Mouse (Mus musculus): Measurements from ENCODE around the gene Srebf1. TPM values are rescaled to one million over a fixed set of nuclear protein-coding genes. Genes with fewer than 3 reads are reported as not detected.

Gene Srebf1
- polyA plus RNA-seq, 1 experiment = 49.2 TPM

DNA sequence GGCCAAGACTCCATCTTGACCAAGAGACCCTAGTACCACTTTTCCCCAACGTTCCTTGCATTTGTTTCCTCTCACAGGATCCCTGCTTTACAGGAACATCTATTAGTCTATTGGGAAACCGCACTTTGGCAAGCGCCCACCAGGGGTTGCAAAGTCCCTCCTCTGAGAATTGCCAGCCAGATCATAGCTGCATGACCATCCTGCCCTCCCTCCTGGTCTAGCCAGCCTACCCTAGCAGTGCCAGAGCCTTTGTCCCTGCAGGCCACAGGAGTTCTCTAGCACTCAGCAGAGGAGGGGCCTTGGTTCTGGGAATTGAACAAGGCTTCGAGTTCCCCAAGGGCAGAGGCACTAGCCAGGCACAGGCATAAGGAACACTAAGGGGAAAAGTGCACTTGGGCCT is 2.3 kb upstream of the Srebf1 start:
- Histone ChIP-seq H3K4me1 (ENCODE audit: control insufficient read depth, insufficient read depth, low read length) (peaks cover 33% of the 10 kb centered on the region), H3K4me3 (ENCODE audit: insufficient read depth, low read length) (no peak overlapping the region), H3K27ac (ENCODE audit: insufficient read depth, low read depth, low read length) (no peak overlapping the region)
- no peak for TF ChIP-seq POLR2A (IDR thresholded peaks at IDR 0.05; ENCODE audit: borderline replicate concordance, low read depth, low read length)
- TF ChIP-seq CTCF (IDR thresholded peaks at IDR 0.05; ENCODE audit: low read depth, low read length) = no peak

DNA sequence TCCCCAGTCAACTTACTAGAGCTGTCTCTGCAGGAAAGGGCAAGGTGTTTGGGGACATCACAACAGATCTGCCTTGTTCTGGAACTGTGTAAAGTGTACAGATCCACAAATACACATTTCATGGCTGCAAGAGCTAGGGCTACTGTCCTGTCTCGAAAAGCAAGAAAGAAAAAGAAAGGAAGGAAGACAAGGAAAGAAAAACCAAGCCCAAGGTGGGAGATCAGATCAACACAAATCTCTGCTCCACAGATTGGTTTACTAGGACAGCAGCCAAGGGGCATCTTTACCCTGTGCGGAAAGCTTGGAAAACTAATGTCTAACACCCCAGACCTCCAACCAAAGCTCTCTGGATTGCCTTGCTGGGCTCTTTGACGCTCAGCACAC is 304 bp downstream of the Srebf1 start:
- Histone ChIP-seq H3K4me1 (ENCODE audit: control insufficient read depth, insufficient read depth, low read length) (peaks cover 46% of the 10 kb centered on the region), H3K4me3 (ENCODE audit: insufficient read depth, low read length) (peak overlapping the region; percentile 67), H3K27ac (ENCODE audit: insufficient read depth, low read depth, low read length) (peak overlapping the region; percentile 84)
- no peak for TF ChIP-seq POLR2A (IDR thresholded peaks at IDR 0.05; ENCODE audit: borderline replicate concordance, low read depth, low read length)
- TF ChIP-seq CTCF (IDR thresholded peaks at IDR 0.05; ENCODE audit: low read depth, low read length) = no peak

DNA sequence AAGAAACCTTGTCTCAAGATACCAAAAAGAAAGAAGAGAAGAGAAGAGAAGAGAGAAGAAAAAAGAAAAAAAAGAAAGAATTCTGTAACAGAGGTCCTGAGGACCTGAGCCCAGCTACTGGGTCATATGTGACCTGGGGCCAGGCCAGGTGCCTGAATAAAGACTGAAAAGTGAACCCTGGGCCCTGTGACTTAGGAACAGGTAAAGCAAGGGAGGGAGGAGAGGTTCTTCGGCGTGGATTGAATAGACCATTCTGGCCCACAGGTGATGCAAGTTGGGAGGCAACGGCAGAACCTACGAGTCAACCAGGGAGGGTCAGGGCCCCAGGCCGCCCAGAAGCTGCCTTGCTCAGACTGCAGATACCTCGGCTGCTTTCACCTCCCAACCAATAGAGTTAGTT is 956 bp downstream of the Srebf1 start:
- TF ChIP-seq CTCF (IDR thresholded peaks at IDR 0.05; ENCODE audit: low read depth, low read length) (no peak), POLR2A (IDR thresholded peaks at IDR 0.05; ENCODE audit: borderline replicate concordance, low read depth, low read length) (no peak)
- H3K4me1 ChIP-seq (ENCODE audit: control insufficient read depth, insufficient read depth, low read length) = peaks cover 52% of the 10 kb centered on the region
- H3K4me3 ChIP-seq (ENCODE audit: insufficient read depth, low read length) = peak overlapping the region; percentile 67
- H3K27ac ChIP-seq (ENCODE audit: insufficient read depth, low read depth, low read length) = no peak overlapping the region; the same call in 1 of the 2 replicates

DNA sequence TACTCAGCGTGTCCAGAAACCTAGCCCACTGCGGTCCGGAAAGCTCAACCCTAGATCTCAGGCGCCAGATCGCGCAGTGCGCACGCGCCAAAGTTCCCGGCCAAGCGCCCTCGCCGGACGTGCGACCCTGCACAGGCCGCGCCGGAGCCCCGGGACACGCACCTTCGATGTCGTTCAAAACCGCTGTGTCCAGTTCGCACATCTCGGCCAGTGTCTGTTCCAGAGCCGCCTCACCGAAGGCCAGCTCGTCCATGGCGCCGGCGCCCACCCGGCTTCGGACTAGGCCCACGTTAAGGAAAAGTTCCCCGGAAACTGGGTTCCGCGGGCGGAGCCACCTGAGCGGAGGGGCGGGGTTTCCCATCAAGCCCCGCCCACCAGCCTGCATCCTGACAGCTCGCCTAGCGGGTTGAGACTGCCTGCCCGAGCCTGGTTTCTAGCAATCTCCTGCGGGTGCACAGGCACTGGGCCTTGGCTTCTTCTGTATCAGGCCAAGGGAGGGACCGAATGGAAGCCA is 2.0 kb downstream of the Srebf1 start:
- Histone ChIP-seq H3K4me3 (ENCODE audit: insufficient read depth, low read length) (peak overlapping the region; percentile 82), H3K4me1 (ENCODE audit: control insufficient read depth, insufficient read depth, low read length) (peaks cover 52% of the 10 kb centered on the region), H3K27ac (ENCODE audit: insufficient read depth, low read depth, low read length) (peak overlapping the region; percentile 81)
- TF ChIP-seq POLR2A (IDR thresholded peaks at IDR 0.05; ENCODE audit: borderline replicate concordance, low read depth, low read length) (no peak), CTCF (IDR thresholded peaks at IDR 0.05; ENCODE audit: low read depth, low read length) (no peak)

DNA sequence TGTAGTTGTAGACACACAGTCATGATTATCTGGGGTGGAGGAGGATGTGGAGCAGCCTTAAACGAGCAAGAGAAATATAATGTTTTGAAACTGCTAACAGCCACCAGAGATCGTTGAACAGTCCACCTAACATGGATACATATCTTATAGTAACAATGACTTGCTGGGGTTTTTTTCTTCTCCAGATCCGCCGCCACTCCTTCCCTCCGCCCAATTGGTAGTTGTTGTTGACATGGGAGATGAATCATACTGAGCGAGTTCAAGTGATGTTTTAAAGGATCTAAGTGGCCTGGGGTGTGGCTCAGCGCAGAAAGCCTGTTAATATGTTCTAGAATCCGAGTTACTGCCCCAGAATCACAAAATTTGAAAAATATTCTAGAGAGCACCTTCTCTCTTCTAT is 2.8 kb downstream of the Srebf1 start:
- Histone ChIP-seq H3K27ac (ENCODE audit: insufficient read depth, low read depth, low read length) (peak overlapping the region; percentile 81), H3K4me3 (ENCODE audit: insufficient read depth, low read length) (peak overlapping the region; percentile 82), H3K4me1 (ENCODE audit: control insufficient read depth, insufficient read depth, low read length) (peaks cover 46% of the 10 kb centered on the region)
- TF ChIP-seq POLR2A (IDR thresholded peaks at IDR 0.05; ENCODE audit: borderline replicate concordance, low read depth, low read length) (no peak), CTCF (IDR thresholded peaks at IDR 0.05; ENCODE audit: low read depth, low read length) (no peak)

DNA sequence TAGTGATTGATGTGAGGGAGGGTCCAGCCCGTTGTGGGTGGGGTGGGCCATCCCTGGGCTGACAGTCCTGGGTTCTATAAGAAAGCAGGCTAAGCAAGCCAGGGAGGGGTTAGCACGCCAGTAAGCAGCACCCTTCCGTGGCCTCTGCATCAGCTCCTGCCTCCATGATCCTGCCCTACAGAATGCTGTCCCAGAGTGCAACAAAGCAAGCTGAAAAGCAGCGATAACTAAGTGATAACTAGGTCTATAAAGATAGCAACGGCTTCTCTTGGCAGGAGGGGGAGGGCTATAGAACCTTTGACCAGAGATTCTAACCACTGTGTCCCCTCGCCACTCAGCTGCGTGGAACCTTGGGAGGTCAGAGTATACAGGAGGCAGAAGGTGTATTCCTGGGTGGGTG is 4.9 kb downstream of the Srebf1 start:
- no peak for TF ChIP-seq CTCF (IDR thresholded peaks at IDR 0.05; ENCODE audit: low read depth, low read length)
- no peak for TF ChIP-seq POLR2A (IDR thresholded peaks at IDR 0.05; ENCODE audit: borderline replicate concordance, low read depth, low read length)
- H3K27ac ChIP-seq (ENCODE audit: insufficient read depth, low read depth, low read length) = no peak overlapping the region
- no peak overlapping the region for H3K4me3 ChIP-seq (ENCODE audit: insufficient read depth, low read length)
- H3K4me1 ChIP-seq (ENCODE audit: control insufficient read depth, insufficient read depth, low read length) = peaks cover 31% of the 10 kb centered on the region

DNA sequence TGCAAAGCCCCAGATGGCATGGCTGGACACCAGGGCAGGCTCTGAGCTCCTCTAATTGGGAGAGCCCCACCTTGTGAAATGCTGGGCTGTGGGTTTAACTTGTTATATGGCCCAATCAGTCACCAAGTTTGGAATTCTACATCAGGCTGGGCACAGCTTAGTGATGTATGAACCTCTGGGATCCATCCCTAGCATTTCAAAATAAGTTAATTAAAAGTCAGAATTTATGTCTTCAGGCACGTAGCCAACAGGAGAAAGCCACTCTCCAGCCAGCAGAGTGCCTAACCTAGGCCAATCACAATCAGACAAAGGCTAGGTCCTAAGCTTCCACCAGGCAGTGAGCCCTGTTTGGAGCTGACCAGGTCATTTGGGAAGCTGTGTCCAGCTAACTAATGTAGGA is 5.7 kb downstream of the Srebf1 start:
- TF ChIP-seq POLR2A (IDR thresholded peaks at IDR 0.05; ENCODE audit: borderline replicate concordance, low read depth, low read length) (no peak), CTCF (IDR thresholded peaks at IDR 0.05; ENCODE audit: low read depth, low read length) (no peak)
- Histone ChIP-seq H3K4me3 (ENCODE audit: insufficient read depth, low read length) (no peak overlapping the region), H3K4me1 (ENCODE audit: control insufficient read depth, insufficient read depth, low read length) (peaks cover 34% of the 10 kb centered on the region), H3K27ac (ENCODE audit: insufficient read depth, low read depth, low read length) (no peak overlapping the region)

DNA sequence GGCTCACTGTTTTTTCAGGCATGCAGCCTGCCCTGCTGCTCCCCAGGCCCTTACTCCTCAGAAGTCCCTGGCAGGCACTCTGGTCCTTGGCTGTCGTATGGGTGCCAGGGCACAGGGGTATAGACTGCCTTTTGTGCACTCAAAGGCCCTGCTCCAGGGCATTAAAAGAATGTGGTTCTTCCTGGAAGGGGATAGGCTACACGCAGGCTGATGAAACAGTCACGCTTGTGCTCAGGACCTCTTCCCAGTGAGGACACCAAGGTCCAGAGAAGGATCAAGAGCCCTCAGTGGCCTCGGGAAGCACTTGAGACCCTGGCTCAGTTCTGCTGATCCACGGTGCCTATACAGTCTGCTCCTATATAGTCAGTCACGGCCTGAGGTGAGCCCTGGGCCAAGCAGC is 9.1 kb downstream of the Srebf1 start:
- H3K4me3 ChIP-seq (ENCODE audit: insufficient read depth, low read length) = no peak overlapping the region
- H3K27ac ChIP-seq (ENCODE audit: insufficient read depth, low read depth, low read length) = no peak overlapping the region
- no peak for TF ChIP-seq POLR2A (IDR thresholded peaks at IDR 0.05; ENCODE audit: borderline replicate concordance, low read depth, low read length)
- no peak for TF ChIP-seq CTCF (IDR thresholded peaks at IDR 0.05; ENCODE audit: low read depth, low read length)
- peaks cover 40% of the 10 kb centered on the region for H3K4me1 ChIP-seq (ENCODE audit: control insufficient read depth, insufficient read depth, low read length)

DNA sequence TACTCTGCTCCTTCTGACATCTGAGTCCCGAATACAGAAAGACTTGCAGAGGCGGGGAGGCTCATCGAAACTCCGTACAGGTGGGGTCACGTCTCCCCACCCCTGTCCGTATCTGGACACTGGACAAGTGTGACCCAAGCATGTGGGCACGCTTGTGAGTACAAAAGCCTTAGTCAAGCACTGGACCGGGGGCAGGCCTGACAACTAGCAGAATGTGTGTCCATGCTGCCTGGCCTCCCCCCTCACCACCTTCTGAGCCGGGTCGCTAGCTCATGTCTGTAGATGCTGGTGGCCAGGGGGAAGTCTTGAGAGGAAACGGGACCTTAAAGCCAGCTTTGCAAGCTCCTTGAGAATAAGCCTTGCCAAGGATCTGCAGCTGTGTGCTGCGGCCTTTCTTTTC is 10.6 kb downstream of the Srebf1 start:
- TF ChIP-seq CTCF (IDR thresholded peaks at IDR 0.05; ENCODE audit: low read depth, low read length) = no peak
- TF ChIP-seq POLR2A (IDR thresholded peaks at IDR 0.05; ENCODE audit: borderline replicate concordance, low read depth, low read length) = no peak
- Histone ChIP-seq H3K27ac (ENCODE audit: insufficient read depth, low read depth, low read length) (no peak overlapping the region), H3K4me1 (ENCODE audit: control insufficient read depth, insufficient read depth, low read length) (peaks cover 34% of the 10 kb centered on the region), H3K4me3 (ENCODE audit: insufficient read depth, low read length) (no peak overlapping the region)

DNA sequence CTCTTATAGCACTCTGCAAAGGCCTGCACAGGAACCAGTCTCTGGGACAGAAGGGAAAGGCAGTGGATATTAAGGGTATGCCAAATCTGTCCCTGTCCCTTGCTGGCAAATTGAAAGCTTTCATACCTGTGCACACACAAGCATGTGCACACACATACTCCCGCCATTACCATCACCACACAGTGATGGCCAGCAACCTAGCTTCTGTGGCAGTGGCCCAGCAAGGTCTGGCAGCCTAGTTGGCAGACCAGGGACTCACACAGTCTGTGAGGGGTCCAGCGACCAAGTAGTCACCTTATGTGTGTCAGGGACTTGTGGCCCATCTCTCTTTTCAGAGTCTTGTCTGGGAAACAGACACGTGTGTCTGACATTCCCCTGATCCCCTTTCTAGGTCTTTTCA is 11.2 kb downstream of the Srebf1 start:
- Histone ChIP-seq H3K4me3 (ENCODE audit: insufficient read depth, low read length) (no peak overlapping the region; the same call in 1 of the 2 replicates), H3K4me1 (ENCODE audit: control insufficient read depth, insufficient read depth, low read length) (peaks cover 31% of the 10 kb centered on the region), H3K27ac (ENCODE audit: insufficient read depth, low read depth, low read length) (no peak overlapping the region)
- no peak for TF ChIP-seq POLR2A (IDR thresholded peaks at IDR 0.05; ENCODE audit: borderline replicate concordance, low read depth, low read length)
- TF ChIP-seq CTCF (IDR thresholded peaks at IDR 0.05; ENCODE audit: low read depth, low read length) = no peak

DNA sequence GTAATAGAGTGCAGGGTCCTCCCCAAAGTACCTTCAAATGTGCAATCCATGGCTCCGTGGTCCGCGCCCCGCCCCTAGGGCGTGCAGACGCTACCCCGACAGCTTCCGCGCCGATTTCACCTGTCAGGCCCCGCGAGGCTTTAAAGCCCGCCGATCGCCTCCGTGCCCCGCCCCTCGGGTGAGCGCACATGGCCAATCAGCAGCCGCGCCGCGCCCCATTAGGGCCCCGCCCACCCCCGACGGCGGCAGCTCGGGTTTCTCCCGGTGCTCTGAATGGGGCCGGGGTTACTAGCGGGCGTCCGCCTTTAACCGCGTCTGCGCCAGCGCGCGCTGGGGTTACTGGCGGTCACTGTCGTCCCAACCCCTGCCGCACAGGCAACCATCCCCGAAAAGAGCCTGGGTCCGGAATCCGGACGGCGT is 12.1 kb downstream of the Srebf1 start:
- Histone ChIP-seq H3K4me3 (ENCODE audit: insufficient read depth, low read length) (peak overlapping the region; percentile 57), H3K27ac (ENCODE audit: insufficient read depth, low read depth, low read length) (peak overlapping the region; percentile 32), H3K4me1 (ENCODE audit: control insufficient read depth, insufficient read depth, low read length) (peaks cover 31% of the 10 kb centered on the region)
- TF ChIP-seq POLR2A (IDR thresholded peaks at IDR 0.05; ENCODE audit: borderline replicate concordance, low read depth, low read length) = no peak
- no peak for TF ChIP-seq CTCF (IDR thresholded peaks at IDR 0.05; ENCODE audit: low read depth, low read length)

All from bone marrow macrophage, adult 2 months (primary cell).